Mouse (Mus musculus) forebrain, embryonic 12.5 days (tissue): ENCODE results near the gene Rbfox3. TPM values are rescaled to one million over a fixed set of nuclear protein-coding genes. Genes with fewer than 3 reads are reported as not detected.

Experiments used
- ATAC-seq: fragments of 200-750 bp; cut with Nextera tagmentation; 2 replicates; pipeline ENCODE4 v1.8.0; 2017; ENCODE audit warnings: moderate TSS enrichment; ENCODE audit not compliant: low FRiP score
- H3K27ac ChIP-seq: fragments of 300-500 bp; sonication (generic); 2 replicates; pipeline ENCODE4 v1.5.1; 2016; ENCODE audit warnings: mild to moderate bottlenecking
- H3K27me3 ChIP-seq: fragments of 300-500 bp; sonication (generic); 2 replicates; pipeline ENCODE4 v1.6.1; 2016; ENCODE audit warnings: mild to moderate bottlenecking
- H3K36me3 ChIP-seq: fragments of 300-500 bp; sonication (generic); replicated peaks from 2 replicates; pipeline ENCODE4 v1.6.1; 2016; ENCODE audit warnings: mild to moderate bottlenecking
- H3K4me1 ChIP-seq: fragments of 300-500 bp; sonication (generic); 2 replicates; pipeline ENCODE4 v1.6.1; 2016
- H3K4me2 ChIP-seq: fragments of 300-500 bp; sonication (generic); 2 replicates; pipeline ENCODE4 v1.6.1; 2016; ENCODE audit warnings: mild to moderate bottlenecking, moderate library complexity
- H3K4me3 ChIP-seq: fragments of 300-500 bp; sonication (generic); replicated peaks from 2 replicates; pipeline ENCODE4 v1.5.1; 2016; ENCODE audit warnings: mild to moderate bottlenecking
- H3K9ac ChIP-seq: fragments of 300-500 bp; sonication (generic); 2 replicates; pipeline ENCODE4 v1.6.1; 2016; ENCODE audit warnings: mild to moderate bottlenecking
- H3K9me3 ChIP-seq: fragments of 300-500 bp; sonication (generic); 2 replicates; pipeline ENCODE4 v1.6.1; 2016
- WGBS: fragments of 180-500 bp; shearing (Covaris S2); methylation state at CpG from one replicate; pipeline ENCODE4 v1.1.7; 2016; 5-methylcytosine and 5-hydroxymethylcytosine counted together
- polyA plus RNA-seq: library from polyadenylated mRNA; unstranded; fragments of >200 nt; fragmentation: Nextera tagmentation; extraction: Ambion mirVana; gene quantifications from 2 replicates; pipeline ENCODE4 v1.2.1, GENCODE M21; 2016

The Rbfox3 gene
- polyA plus RNA-seq, 1 experiment from 2014 or later: 19.6 TPM

- ATAC-seq: no peak
Observed at GRCm38 (mm10) chr11:118655833-118656232, 255.6 kb downstream of the Rbfox3 start.

DNA sequence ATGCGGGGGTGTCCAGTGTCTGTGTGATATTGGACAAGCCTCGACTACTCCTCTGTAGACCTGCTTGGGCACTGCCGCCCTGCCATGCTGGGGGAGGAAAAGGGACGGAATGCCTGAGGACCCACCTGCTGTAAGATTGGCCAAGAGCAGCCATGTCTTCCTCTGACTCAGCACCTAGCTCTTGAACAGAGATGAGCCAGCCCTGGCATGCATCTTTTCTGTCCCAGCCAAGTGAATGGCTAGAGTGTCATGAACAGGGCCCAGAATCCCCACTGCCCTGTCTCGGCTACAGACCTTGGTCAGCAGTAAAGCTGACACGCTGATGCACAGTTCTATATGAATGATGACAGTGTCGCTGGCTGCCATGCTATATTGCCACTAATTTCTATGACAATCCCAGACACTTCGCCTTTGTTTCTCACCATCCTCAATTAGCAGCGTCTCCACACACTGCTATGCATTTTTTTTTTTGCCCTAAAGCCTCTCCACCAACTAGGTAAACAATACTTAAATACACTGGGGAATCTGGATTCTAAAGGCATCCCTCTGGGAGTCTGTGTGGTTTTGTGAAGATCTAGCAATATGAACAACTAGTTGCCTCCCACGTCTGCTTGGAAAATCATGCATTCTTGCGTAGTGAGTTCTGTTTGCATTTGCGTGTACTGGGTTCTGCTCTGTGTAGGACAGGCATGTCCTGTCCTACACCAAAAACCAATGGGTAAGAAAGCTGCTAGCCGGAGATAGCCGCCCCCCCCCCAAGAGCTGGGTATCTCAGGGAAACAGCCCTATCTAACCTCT lies 257.7 kb downstream of the Rbfox3 start:
- Histone ChIP-seq H3K27me3 (no peaks in the 10 kb centered on the region), H3K9me3 (no peaks in the 10 kb centered on the region), H3K9ac (no peak overlapping the region), H3K4me2 (no peak overlapping the region), H3K4me3 (no peak overlapping the region), H3K36me3 (no peaks in the 10 kb centered on the region), H3K4me1 (peaks cover 16% of the 10 kb centered on the region), H3K27ac (no peak overlapping the region)
- 89% methylated on average over 14 of the region's 14 CpGs for WGBS
- no peak for ATAC-seq

More at GRCm38 (mm10) chr11:118655833-118656232, 255.6 kb downstream of the Rbfox3 start:
- 0 out of 2 replicates have a peak, but pooled peaks cover 5% of the 10 kb centered on the region for H3K27me3 ChIP-seq
- H3K4me1 ChIP-seq: peaks cover 22% of the 10 kb centered on the region
- no peak overlapping the region for H3K9ac ChIP-seq
- no peaks in the 10 kb centered on the region for H3K9me3 ChIP-seq
- no peaks in the 10 kb centered on the region for H3K36me3 ChIP-seq
- WGBS: 73% methylated on average over 4 of the region's 4 CpGs
- H3K4me2 ChIP-seq: no peak overlapping the region
- no peak overlapping the region for H3K4me3 ChIP-seq
- H3K27ac ChIP-seq: no peak overlapping the region

GRCm38 (mm10) chr11:118652401-118653240 lies 258.8 kb downstream of the Rbfox3 start:
- Histone ChIP-seq H3K27ac (no peak overlapping the region), H3K4me1 (peaks cover 12% of the 10 kb centered on the region), H3K4me2 (no peak overlapping the region), H3K27me3 (no peaks in the 10 kb centered on the region), H3K9ac (no peak overlapping the region), H3K4me3 (no peak overlapping the region), H3K9me3 (no peaks in the 10 kb centered on the region), H3K36me3 (no peaks in the 10 kb centered on the region)
- ATAC-seq: no peak
- WGBS: 86% methylated on average over 13 of the region's 13 CpGs

- no peak overlapping the region for H3K4me3 ChIP-seq
- H3K27me3 ChIP-seq: no peaks in the 10 kb centered on the region
- ATAC-seq: no peak
- H3K36me3 ChIP-seq: no peaks in the 10 kb centered on the region
- H3K9me3 ChIP-seq: no peaks in the 10 kb centered on the region
- H3K27ac ChIP-seq: no peak overlapping the region
- peaks cover 12% of the 10 kb centered on the region for H3K4me1 ChIP-seq
- H3K4me2 ChIP-seq: no peak overlapping the region
- no peak overlapping the region for H3K9ac ChIP-seq
- 13% methylated on average over 5 of the region's 5 CpGs for WGBS
Observed at GRCm38 (mm10) chr11:118648369-118648768, 263.0 kb downstream of the Rbfox3 start.

DNA sequence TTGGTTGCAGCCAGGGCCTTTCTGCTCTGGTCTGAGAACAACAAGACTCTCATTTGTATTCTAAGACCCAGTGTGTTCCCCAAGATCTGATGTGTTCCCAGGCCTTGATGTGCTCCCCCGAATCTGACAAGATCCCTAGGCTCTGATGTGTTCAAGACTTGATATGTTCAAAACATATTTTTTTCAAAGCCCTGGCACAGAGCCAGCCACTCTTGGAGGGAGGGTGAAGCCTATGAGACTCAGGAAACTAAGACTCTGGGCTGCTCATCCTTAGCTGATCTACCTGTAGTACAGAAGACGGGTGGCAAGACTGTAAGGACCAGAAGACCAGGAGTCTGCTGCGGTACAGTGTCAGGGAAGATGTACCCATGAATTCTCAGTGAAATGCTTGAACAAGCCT lies 264.5 kb downstream of the Rbfox3 start:
- no peak overlapping the region for H3K27ac ChIP-seq
- no peaks in the 10 kb centered on the region for H3K36me3 ChIP-seq
- 89% methylated on average over 3 of the region's 3 CpGs for WGBS
- H3K4me2 ChIP-seq: no peak overlapping the region
- peaks cover 10% of the 10 kb centered on the region for H3K4me1 ChIP-seq
- H3K9me3 ChIP-seq: no peaks in the 10 kb centered on the region
- no peaks in the 10 kb centered on the region; the same call in 1 of the 2 replicates for H3K27me3 ChIP-seq
- no peak overlapping the region for H3K4me3 ChIP-seq
- H3K9ac ChIP-seq: no peak overlapping the region
- ATAC-seq: no peak

GRCm38 (mm10) chr11:118645158-118645557 lies 266.2 kb downstream of the Rbfox3 start:
- no peaks in the 10 kb centered on the region for H3K9me3 ChIP-seq
- WGBS: 84% methylated on average over 3 of the region's 3 CpGs
- no peaks in the 10 kb centered on the region; the same call in 1 of the 2 replicates for H3K27me3 ChIP-seq
- no peak overlapping the region for H3K27ac ChIP-seq
- H3K9ac ChIP-seq: no peak overlapping the region
- no peaks in the 10 kb centered on the region for H3K4me1 ChIP-seq
- H3K36me3 ChIP-seq: no peaks in the 10 kb centered on the region
- no peak overlapping the region for H3K4me3 ChIP-seq
- no peak for ATAC-seq
- no peak overlapping the region for H3K4me2 ChIP-seq

GRCm38 (mm10) chr11:118640706-118641105 lies 270.7 kb downstream of the Rbfox3 start:
- no peaks in the 10 kb centered on the region for H3K36me3 ChIP-seq
- no peaks in the 10 kb centered on the region for H3K9me3 ChIP-seq
- H3K4me3 ChIP-seq: no peak overlapping the region

GRCm38 (mm10) chr11:118637718-118638117 lies 273.7 kb downstream of the Rbfox3 start:
- no peak for ATAC-seq
- Histone ChIP-seq H3K27me3 (no peaks in the 10 kb centered on the region; the same call in 1 of the 2 replicates), H3K9me3 (no peaks in the 10 kb centered on the region), H3K27ac (no peak overlapping the region), H3K4me2 (no peak overlapping the region), H3K9ac (no peak overlapping the region), H3K4me1 (no peaks in the 10 kb centered on the region), H3K36me3 (no peaks in the 10 kb centered on the region), H3K4me3 (no peak overlapping the region)
- WGBS: 85% methylated on average over 10 of the region's 10 CpGs

More at GRCm38 (mm10) chr11:118640706-118641105, 270.7 kb downstream of the Rbfox3 start:
- H3K27ac ChIP-seq: no peak overlapping the region
- no peak overlapping the region for H3K4me2 ChIP-seq
- no peak for ATAC-seq
- H3K9ac ChIP-seq: no peak overlapping the region
- no peaks in the 10 kb centered on the region for H3K4me1 ChIP-seq
- 95% methylated on average over 4 of the region's 4 CpGs for WGBS
- H3K27me3 ChIP-seq: no peaks in the 10 kb centered on the region; the same call in 1 of the 2 replicates

- ATAC-seq: no peak
- Histone ChIP-seq H3K9ac (no peak overlapping the region), H3K27me3 (no peaks in the 10 kb centered on the region; the same call in 1 of the 2 replicates), H3K36me3 (no peaks in the 10 kb centered on the region), H3K4me2 (no peak overlapping the region), H3K27ac (no peak overlapping the region), H3K4me3 (no peak overlapping the region), H3K4me1 (no peaks in the 10 kb centered on the region), H3K9me3 (no peaks in the 10 kb centered on the region)
- WGBS: 45% methylated on average over 8 of the region's 8 CpGs
Observed at GRCm38 (mm10) chr11:118634647-118635046, 276.8 kb downstream of the Rbfox3 start.

DNA sequence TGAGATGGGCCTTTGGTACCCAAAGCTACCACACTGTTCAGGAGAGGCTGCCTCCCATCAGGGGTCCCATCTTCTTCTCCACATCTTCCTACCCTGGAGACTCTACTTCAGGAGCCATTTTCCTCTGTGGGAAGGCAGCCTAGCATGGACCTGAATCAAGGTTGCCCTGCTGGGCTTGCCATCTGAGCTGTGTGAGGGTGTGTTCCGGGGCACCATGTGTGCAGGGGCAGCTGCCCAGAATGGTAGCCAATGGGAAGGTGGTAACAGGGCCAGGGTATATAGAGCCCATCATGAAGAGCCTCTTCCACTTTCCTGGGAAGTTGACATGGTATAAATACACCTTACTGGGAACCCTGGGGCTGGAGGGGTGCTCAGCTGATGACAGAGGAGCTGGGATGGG lies 281.7 kb downstream of the Rbfox3 start:
- no peak overlapping the region for H3K27ac ChIP-seq
- 100% methylated on average over 1 of the region's 1 CpGs for WGBS
- no peak overlapping the region for H3K9ac ChIP-seq
- no peaks in the 10 kb centered on the region; the same call in 1 of the 2 replicates for H3K27me3 ChIP-seq
- H3K36me3 ChIP-seq: no peaks in the 10 kb centered on the region
- H3K4me1 ChIP-seq: peaks cover 14% of the 10 kb centered on the region
- no peaks in the 10 kb centered on the region for H3K9me3 ChIP-seq
- no peak overlapping the region for H3K4me3 ChIP-seq
- no peak overlapping the region for H3K4me2 ChIP-seq
- ATAC-seq: no peak

DNA sequence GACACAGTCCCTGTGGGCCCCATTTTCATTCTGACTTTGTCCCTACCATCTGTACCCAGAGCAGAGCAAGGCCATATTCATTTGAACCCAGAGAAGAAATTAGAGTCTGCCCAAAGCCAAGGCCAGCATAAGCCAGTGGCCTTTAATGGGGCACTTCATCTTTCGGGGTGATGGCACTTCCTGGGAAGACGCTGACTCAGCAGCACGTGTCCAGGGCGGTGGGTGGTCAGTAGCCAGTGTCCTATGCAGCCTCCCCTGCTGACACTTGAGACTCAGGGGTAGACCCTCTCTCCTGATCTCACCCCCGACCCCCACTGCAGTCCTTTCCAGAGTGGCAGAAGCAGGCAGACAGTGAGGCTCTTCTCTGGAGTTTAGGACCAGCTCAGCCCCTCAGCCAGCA lies 283.9 kb downstream of the Rbfox3 start:
- 71% methylated on average over 5 of the region's 5 CpGs for WGBS

GRCm38 (mm10) chr11:118620869-118621268 lies 290.5 kb downstream of the Rbfox3 start:
- H3K27ac ChIP-seq: no peak overlapping the region
- no peak for ATAC-seq
- no peaks in the 10 kb centered on the region for H3K36me3 ChIP-seq
- WGBS: 89% methylated on average over 4 of the region's 4 CpGs
- no peaks in the 10 kb centered on the region for H3K27me3 ChIP-seq
- no peaks in the 10 kb centered on the region for H3K9me3 ChIP-seq
- H3K9ac ChIP-seq: no peak overlapping the region
- no peak overlapping the region for H3K4me2 ChIP-seq
- H3K4me3 ChIP-seq: no peak overlapping the region
- H3K4me1 ChIP-seq: no peaks in the 10 kb centered on the region

More for the DNA sequence above, 283.9 kb downstream of the Rbfox3 start:
- Histone ChIP-seq H3K4me3 (no peak overlapping the region), H3K9ac (no peak overlapping the region), H3K27ac (no peak overlapping the region), H3K4me2 (no peak overlapping the region), H3K4me1 (peaks cover 14% of the 10 kb centered on the region), H3K9me3 (no peaks in the 10 kb centered on the region), H3K36me3 (no peaks in the 10 kb centered on the region), H3K27me3 (no peaks in the 10 kb centered on the region)
- ATAC-seq: no peak
